Mouse (Mus musculus): ENCODE measurements around the gene Gm2663. TPM values are rescaled to one million over a fixed set of nuclear protein-coding genes. Genes with fewer than 3 reads are reported as not detected.
"Not testable (repeated sequence)": the region's sequence is repeated elsewhere in the genome, so short reads cannot be mapped to it uniquely, and the experiment has no call there.

Gm2663 gene
- polyA plus RNA-seq, 1 experiment from 2014 or later: not detected

DNA sequence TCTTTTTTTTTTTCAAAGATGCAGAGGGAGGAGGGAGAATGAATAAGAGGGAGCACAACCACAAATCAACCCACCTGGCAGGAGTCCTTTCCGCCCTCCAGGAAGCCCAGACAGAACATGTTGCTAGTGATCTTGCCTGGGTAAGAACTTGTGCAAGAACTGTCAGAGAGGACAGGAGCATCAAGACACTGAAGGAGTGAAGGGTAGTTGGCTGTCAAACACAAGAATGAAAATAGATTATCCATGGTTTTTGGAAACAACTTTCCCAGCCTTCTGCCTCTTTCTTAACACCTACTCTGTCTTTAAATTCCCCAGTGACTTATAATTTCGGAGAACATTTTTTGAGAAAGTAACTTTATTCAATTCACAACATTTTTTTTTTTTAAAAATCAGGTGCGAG is 33.0 kb upstream of the Gm2663 start:
- WGBS: 88% methylated on average over 3 of the region's 3 CpGs
- Histone ChIP-seq H3K36me3 (ENCODE audit: control insufficient read depth, insufficient read depth, low read length) (no peaks in the 10 kb centered on the region), H3K4me2 (ENCODE audit: low read depth) (no peak overlapping the region), H3K4me3 (ENCODE audit: low read depth, low read length) (no peak overlapping the region), H3K9ac (ENCODE audit: low read length) (no peak overlapping the region), H3K27ac (ENCODE audit: low read depth, low read length) (no peak overlapping the region), H3K9me3 (ENCODE audit: control insufficient read depth, low read length) (no peaks in the 10 kb centered on the region), H3K4me1 (ENCODE audit: control insufficient read depth, insufficient read depth, low read length) (no peaks in the 10 kb centered on the region), H3K27me3 (ENCODE audit: control insufficient read depth, insufficient read depth, low read length) (no peaks in the 10 kb centered on the region)
- DNase-seq (ENCODE audit: low spot score) (no peak), ATAC-seq (ENCODE audit: insufficient read depth, low FRiP score, low TSS enrichment) (no peak)

- Histone ChIP-seq H3K27ac (ENCODE audit: low read depth, low read length) (no peak overlapping the region), H3K27me3 (ENCODE audit: control insufficient read depth, insufficient read depth, low read length) (no peaks in the 10 kb centered on the region), H3K4me1 (ENCODE audit: control insufficient read depth, insufficient read depth, low read length) (no peaks in the 10 kb centered on the region), H3K9ac (ENCODE audit: low read length) (no peak overlapping the region), H3K36me3 (ENCODE audit: control insufficient read depth, insufficient read depth, low read length) (no peaks in the 10 kb centered on the region), H3K4me3 (ENCODE audit: low read depth, low read length) (no peak overlapping the region), H3K9me3 (ENCODE audit: control insufficient read depth, low read length) (no peaks in the 10 kb centered on the region), H3K4me2 (ENCODE audit: low read depth) (no peak overlapping the region)
- no peak for DNase-seq (ENCODE audit: low spot score)
- WGBS: 86% methylated on average over 3 of the region's 3 CpGs
- no peak for ATAC-seq (ENCODE audit: insufficient read depth, low FRiP score, low TSS enrichment)
Measured at GRCm38 (mm10) chr6:41030821-41031220, 31.5 kb upstream of the Gm2663 start.

DNA sequence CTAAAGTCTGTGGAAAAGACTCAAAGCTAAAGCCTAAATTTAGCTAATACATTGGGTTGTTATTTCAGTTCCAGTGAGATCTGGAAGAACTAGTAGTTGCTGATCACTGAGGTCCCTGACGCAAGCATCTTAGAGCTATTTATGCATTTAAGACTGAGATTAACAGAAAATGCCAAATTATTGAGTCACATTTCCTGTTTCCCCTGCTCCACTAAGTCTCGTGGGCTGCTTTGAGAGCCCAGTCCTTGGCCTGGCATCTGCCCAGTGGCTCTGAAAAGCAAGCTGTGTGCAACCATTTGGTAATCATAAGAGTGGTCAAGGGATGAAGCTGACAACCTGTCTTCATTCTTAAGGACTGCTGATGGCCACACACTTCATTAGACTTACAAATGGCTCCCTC is 27.8 kb upstream of the Gm2663 start:
- Histone ChIP-seq H3K27ac (ENCODE audit: low read depth, low read length) (no peak overlapping the region), H3K4me2 (ENCODE audit: low read depth) (no peak overlapping the region), H3K27me3 (ENCODE audit: control insufficient read depth, insufficient read depth, low read length) (no peaks in the 10 kb centered on the region), H3K9ac (ENCODE audit: low read length) (no peak overlapping the region), H3K4me3 (ENCODE audit: low read depth, low read length) (no peak overlapping the region), H3K4me1 (ENCODE audit: control insufficient read depth, insufficient read depth, low read length) (no peaks in the 10 kb centered on the region), H3K9me3 (ENCODE audit: control insufficient read depth, low read length) (no peaks in the 10 kb centered on the region), H3K36me3 (ENCODE audit: control insufficient read depth, insufficient read depth, low read length) (no peaks in the 10 kb centered on the region)
- DNase-seq (ENCODE audit: low spot score) (no peak), ATAC-seq (ENCODE audit: insufficient read depth, low FRiP score, low TSS enrichment) (no peak)
- WGBS: 54% methylated on average over 2 of the region's 2 CpGs

DNA sequence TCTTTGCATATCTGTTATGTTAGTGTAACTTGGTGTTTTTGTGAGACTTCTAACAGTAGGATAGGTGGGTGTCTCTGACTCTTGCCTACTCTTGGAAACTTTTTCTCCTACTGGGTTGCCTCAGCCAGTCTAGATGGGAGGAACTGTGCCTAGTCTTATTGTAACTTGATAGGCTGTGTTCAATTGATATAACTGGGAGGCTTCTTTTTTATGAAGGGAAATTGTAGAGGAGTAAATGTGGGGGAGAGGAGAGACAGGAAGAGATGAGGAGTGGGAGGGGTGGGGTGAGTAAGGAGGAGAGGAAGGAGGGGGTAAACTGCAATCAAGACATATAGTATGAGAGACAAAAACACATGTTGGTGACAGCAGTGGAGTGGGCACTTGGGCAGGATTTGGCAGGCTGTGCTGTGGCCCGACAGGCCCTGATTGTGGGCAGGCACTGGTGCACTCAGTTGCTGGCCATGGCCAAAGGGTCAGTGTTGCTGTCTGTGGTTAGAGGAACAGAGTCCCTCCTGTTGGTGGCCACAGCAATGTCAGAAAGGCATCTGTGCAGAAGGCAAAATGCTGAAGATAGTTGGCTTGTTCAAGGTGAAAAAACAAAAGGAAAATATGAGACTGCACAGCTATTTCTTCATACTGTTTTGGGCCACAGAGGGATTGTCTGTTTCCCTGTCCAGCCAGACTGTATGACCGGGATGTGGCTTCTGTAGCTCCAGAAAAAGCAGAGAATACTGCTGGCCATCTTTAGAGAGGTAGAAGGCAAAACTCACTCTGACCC is 26.8 kb upstream of the Gm2663 start:
- no peaks in the 10 kb centered on the region for H3K4me1 ChIP-seq (ENCODE audit: control insufficient read depth, insufficient read depth, low read length)
- ATAC-seq (ENCODE audit: insufficient read depth, low FRiP score, low TSS enrichment) (no peak), DNase-seq (ENCODE audit: low spot score) (no peak)
- no peaks in the 10 kb centered on the region for H3K9me3 ChIP-seq (ENCODE audit: control insufficient read depth, low read length)
- WGBS: 58% methylated on average over 2 of the region's 2 CpGs
- no peaks in the 10 kb centered on the region for H3K36me3 ChIP-seq (ENCODE audit: control insufficient read depth, insufficient read depth, low read length)
- H3K9ac ChIP-seq (ENCODE audit: low read length): no peak overlapping the region
- no peak overlapping the region for H3K4me2 ChIP-seq (ENCODE audit: low read depth)
- H3K27me3 ChIP-seq (ENCODE audit: control insufficient read depth, insufficient read depth, low read length): no peaks in the 10 kb centered on the region
- no peak overlapping the region for H3K4me3 ChIP-seq (ENCODE audit: low read depth, low read length)
- H3K27ac ChIP-seq (ENCODE audit: low read depth, low read length): no peak overlapping the region

DNA sequence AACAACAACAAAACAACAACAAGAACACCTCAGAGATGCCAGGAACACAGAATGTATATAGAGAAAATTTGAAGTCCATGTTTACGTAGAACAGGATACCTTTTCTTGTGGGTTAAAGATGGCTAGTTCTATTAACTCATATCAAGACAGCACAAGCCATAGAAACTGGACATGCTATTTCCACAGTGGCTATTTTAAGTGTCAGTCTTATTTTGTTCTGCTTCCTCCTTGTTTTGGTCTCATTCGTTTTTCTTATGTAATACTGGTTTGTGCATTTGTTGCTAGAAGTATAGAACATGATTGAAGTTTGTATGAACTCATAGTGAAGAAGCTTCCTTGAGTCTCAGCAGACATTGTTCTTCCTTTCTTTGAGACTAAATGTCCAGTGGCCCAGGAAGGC is 19.9 kb upstream of the Gm2663 start:
- Histone ChIP-seq H3K27ac (ENCODE audit: low read depth, low read length) (no peak overlapping the region), H3K9me3 (ENCODE audit: control insufficient read depth, low read length) (no peaks in the 10 kb centered on the region), H3K36me3 (ENCODE audit: control insufficient read depth, insufficient read depth, low read length) (no peaks in the 10 kb centered on the region), H3K27me3 (ENCODE audit: control insufficient read depth, insufficient read depth, low read length) (no peaks in the 10 kb centered on the region), H3K4me3 (ENCODE audit: low read depth, low read length) (no peak overlapping the region), H3K4me2 (ENCODE audit: low read depth) (no peak overlapping the region), H3K9ac (ENCODE audit: low read length) (no peak overlapping the region), H3K4me1 (ENCODE audit: control insufficient read depth, insufficient read depth, low read length) (no peaks in the 10 kb centered on the region)
- ATAC-seq (ENCODE audit: insufficient read depth, low FRiP score, low TSS enrichment): no peak
- DNase-seq (ENCODE audit: low spot score): no peak
- WGBS: 82% methylated on average over 2 of the region's 2 CpGs

GRCm38 (mm10) chr6:41018629-41019028 is 19.4 kb upstream of the Gm2663 start:
- Histone ChIP-seq H3K9me3 (ENCODE audit: control insufficient read depth, low read length) (no peaks in the 10 kb centered on the region), H3K36me3 (ENCODE audit: control insufficient read depth, insufficient read depth, low read length) (no peaks in the 10 kb centered on the region), H3K4me1 (ENCODE audit: control insufficient read depth, insufficient read depth, low read length) (no peaks in the 10 kb centered on the region), H3K9ac (ENCODE audit: low read length) (no peak overlapping the region), H3K27ac (ENCODE audit: low read depth, low read length) (no peak overlapping the region), H3K4me2 (ENCODE audit: low read depth) (no peak overlapping the region), H3K4me3 (ENCODE audit: low read depth, low read length) (no peak overlapping the region), H3K27me3 (ENCODE audit: control insufficient read depth, insufficient read depth, low read length) (no peaks in the 10 kb centered on the region)
- DNase-seq (ENCODE audit: low spot score) (no peak), ATAC-seq (ENCODE audit: insufficient read depth, low FRiP score, low TSS enrichment) (no peak)
- 85% methylated on average over 2 of the region's 2 CpGs for WGBS

- ATAC-seq (ENCODE audit: insufficient read depth, low FRiP score, low TSS enrichment): no peak
- DNase-seq (ENCODE audit: low spot score): no peak
- WGBS: 48% methylated on average over 4 of the region's 4 CpGs
Measured at GRCm38 (mm10) chr6:41015065-41015464, 15.8 kb upstream of the Gm2663 start.

GRCm38 (mm10) chr6:40964454-40964853 is 34.8 kb downstream of the Gm2663 start, which contains the start of gene 1810009J06Rik:
1810009J06Rik (plus strand) TSS chr6:40964754.
- DNase-seq (ENCODE audit: low spot score); H3K9me3 ChIP-seq (ENCODE audit: control insufficient read depth, low read length); H3K27me3 ChIP-seq (ENCODE audit: control insufficient read depth, insufficient read depth, low read length); H3K36me3 ChIP-seq (ENCODE audit: control insufficient read depth, insufficient read depth, low read length); H3K4me2 ChIP-seq (ENCODE audit: low read depth); H3K27ac ChIP-seq (ENCODE audit: low read depth, low read length); H3K4me1 ChIP-seq (ENCODE audit: control insufficient read depth, insufficient read depth, low read length); ATAC-seq (ENCODE audit: insufficient read depth, low FRiP score, low TSS enrichment); H3K4me3 ChIP-seq (ENCODE audit: low read depth, low read length); H3K9ac ChIP-seq (ENCODE audit: low read length): not testable (repeated sequence)
- WGBS: 92% methylated on average over 2 of the region's 2 CpGs

More at GRCm38 (mm10) chr6:41015065-41015464, 15.8 kb upstream of the Gm2663 start:
- Histone ChIP-seq H3K9ac (ENCODE audit: low read length) (no peak overlapping the region), H3K36me3 (ENCODE audit: control insufficient read depth, insufficient read depth, low read length) (no peaks in the 10 kb centered on the region), H3K4me3 (ENCODE audit: low read depth, low read length) (no peak overlapping the region), H3K9me3 (ENCODE audit: control insufficient read depth, low read length) (no peaks in the 10 kb centered on the region), H3K4me1 (ENCODE audit: control insufficient read depth, insufficient read depth, low read length) (no peaks in the 10 kb centered on the region), H3K4me2 (ENCODE audit: low read depth) (no peak overlapping the region), H3K27ac (ENCODE audit: low read depth, low read length) (no peak overlapping the region), H3K27me3 (ENCODE audit: control insufficient read depth, insufficient read depth, low read length) (no peaks in the 10 kb centered on the region)

GRCm38 (mm10) chr6:40953716-40954115 is 45.6 kb downstream of the Gm2663 start:
- Histone ChIP-seq H3K4me2 (ENCODE audit: low read depth) (no peak overlapping the region), H3K27ac (ENCODE audit: low read depth, low read length) (no peak overlapping the region), H3K36me3 (ENCODE audit: control insufficient read depth, insufficient read depth, low read length) (no peaks in the 10 kb centered on the region), H3K9me3 (ENCODE audit: control insufficient read depth, low read length) (no peaks in the 10 kb centered on the region), H3K27me3 (ENCODE audit: control insufficient read depth, insufficient read depth, low read length) (no peaks in the 10 kb centered on the region), H3K4me3 (ENCODE audit: low read depth, low read length) (no peak overlapping the region), H3K4me1 (ENCODE audit: control insufficient read depth, insufficient read depth, low read length) (no peaks in the 10 kb centered on the region), H3K9ac (ENCODE audit: low read length) (no peak overlapping the region)
- ATAC-seq (ENCODE audit: insufficient read depth, low FRiP score, low TSS enrichment) (no peak), DNase-seq (ENCODE audit: low spot score) (no peak)
- 74% methylated on average over 2 of the region's 2 CpGs for whole genome bisulfite sequencing
